Mouse (Mus musculus): ENCODE results near the gene Myl7.

DNA sequence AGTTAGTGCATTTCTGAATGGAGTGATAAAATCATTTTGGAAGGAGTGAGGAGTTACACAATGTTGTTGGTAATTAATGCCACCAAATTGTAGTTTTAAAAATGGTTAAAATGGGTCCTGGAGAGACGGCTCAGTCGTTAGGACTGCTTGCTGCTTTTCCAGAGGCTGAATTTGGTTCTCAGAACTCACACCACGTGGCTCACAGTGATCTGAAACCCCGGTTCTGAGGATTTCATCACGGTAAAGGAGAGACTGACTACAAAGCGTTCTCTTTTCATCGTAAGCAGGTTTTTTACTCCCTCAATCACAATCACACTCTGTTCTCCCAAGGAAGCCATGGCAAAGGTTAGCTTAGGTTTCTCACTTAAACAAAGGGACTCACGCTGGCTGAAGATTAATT is 26.1 kb upstream of the Myl7 start:
- no peak for TF ChIP-seq CTCF (IDR thresholded peaks at IDR 0.05; ENCODE audit: insufficient read depth, low read length)
- TF ChIP-seq POLR2A (IDR thresholded peaks at IDR 0.05; ENCODE audit: borderline replicate concordance, extremely low read depth, low read depth, low read length), result no peak

Data from lung, adult 2 months (tissue).